Mouse (Mus musculus) spleen, postnatal 36 days (tissue): ENCODE measurements around the gene Bpnt1.
A peak's percentile ranks its signal among the peaks of the same experiment; 100 is the strongest.
"Not testable (repeated sequence)": the region's sequence is repeated elsewhere in the genome, so short reads cannot be mapped to it uniquely, and the experiment has no call there.

Experiments
- DNase-seq, 2 experiments: peaks; one replicate each; pipeline ENCODE4 v3.0.0; 2022; ENCODE audit warnings: low spot score in 2 of 2, mixed read lengths in 1 of 2

The Bpnt1 gene

DNA sequence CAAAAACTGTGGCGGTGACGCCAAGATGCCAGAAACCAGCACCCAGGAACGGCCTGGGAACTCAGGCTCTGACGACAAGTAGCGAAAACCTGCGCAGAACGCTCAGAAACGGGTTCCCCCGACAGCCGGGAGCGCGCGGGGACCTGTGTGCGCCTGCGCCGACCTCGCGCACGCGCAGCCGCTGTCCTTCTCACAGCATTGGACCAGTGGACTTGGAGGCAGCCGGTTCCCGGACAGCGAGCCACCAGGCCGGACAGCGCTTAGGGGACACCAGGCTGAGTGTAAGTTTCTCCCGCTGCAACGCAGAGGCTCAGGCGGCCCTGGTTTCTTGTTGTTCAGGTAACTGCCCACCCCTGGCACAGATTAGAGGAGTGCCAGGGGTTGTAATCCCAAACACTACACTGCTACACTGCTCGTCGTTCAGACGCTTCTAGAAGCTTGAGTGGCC, at the start of gene Bpnt1:
Gene Bpnt1 (plus strand): TSS at position 167 of the 448 bp plus-strand sequence.
- peak; percentile 81 to 83 for DNase-seq

DNA sequence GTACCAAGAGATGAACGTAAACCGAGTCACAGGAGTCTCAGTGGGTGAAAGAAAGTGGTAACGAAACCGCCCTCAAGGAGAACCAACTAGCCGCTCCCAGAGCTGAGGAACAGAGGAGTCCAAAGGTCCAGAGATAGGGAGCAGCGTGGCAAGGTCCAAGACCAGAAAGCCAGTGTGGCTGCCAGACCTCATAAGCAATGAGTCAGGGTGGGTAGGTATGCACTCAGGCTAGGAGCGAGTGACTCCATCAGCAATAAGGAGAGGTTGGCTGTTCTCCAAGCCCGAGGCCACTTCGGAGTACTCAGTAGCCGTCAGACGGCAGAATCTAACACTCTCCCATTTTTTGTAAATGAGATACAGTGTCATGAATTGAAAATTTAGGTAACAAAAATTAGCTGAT, 49.1 kb upstream of the Bpnt1 start:
- no peak for DNase-seq

DNA sequence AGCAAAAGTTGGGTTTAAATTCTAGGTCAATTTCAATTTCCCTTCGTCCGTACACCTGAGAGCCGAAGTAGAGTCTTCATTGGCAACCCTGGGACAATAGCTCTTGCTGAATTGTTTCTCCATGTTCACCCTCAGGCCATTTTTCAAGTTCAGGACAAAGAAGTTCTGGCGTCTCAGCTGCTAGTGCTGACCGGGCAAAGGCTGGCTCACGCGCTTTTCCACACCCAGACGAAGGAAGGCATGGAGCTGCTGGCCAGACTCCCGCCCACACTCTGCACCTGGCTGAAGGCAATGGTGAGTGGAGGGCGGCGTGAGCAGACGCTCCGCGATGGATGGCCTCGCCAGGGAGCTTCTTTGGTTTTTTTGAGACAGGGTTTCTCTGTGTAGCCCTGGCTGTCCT, 48.7 kb upstream of the Bpnt1 start:
- DNase-seq, result no peak

DNA sequence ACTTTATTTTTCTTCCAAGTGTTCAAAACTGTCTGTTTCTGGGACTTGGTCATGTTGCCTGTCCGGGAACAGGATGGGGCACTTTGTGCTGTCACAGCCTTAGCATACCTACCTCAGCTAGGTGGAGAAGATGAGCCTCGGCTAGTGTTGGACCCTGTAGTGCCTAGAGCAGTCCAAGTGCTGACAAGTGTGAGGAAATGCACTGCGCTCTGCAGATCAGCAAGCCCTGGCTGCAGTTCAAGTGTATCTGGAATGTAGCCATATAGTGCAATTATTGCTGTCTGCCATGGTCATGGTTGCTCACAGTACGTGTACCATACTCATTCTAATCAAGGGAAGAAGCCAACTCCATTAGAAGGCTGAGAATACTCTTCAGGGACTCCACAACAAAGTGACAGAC, 47.2 kb upstream of the Bpnt1 start:
- DNase-seq, result no peak

DNA sequence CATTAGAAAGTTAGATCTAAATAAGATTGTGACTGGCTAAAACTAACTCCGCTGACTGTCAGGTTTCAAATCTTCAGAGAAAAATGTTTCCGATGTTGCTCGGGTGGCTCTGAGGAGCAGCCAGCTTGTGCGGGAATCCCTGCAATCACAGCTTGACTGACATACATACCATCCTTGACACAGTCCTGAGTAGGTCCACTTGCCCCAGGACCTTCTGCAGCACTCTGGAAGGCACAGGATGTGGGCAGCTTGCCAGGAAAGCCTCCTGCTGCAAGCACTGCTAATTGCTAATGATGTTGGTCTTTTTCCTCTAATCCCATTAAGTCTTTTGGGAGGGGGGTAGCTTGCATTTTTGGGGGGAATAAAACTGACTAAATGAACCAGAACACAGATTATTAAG, 46.8 kb upstream of the Bpnt1 start:
- no peak for DNase-seq

DNA sequence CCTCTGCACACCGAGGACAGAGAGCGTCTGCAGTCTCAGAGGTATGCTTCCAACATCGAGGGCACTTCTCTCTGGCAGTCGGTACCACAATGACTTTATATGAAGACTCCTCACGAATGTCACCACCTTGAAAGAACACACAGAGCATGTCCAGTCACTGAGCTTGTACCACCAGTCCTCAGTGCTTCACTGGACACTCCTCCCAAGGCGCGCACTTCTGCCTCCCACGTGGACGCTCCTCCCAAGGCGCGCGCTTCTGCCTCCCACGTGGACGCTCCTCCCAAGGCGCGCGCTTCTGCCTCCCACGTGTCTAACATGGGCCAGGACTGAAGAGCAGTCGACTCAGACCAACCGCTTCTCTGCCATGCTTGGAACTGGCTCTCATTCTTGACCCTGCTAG, 44.9 kb upstream of the Bpnt1 start:
- DNase-seq, result no peak

DNA sequence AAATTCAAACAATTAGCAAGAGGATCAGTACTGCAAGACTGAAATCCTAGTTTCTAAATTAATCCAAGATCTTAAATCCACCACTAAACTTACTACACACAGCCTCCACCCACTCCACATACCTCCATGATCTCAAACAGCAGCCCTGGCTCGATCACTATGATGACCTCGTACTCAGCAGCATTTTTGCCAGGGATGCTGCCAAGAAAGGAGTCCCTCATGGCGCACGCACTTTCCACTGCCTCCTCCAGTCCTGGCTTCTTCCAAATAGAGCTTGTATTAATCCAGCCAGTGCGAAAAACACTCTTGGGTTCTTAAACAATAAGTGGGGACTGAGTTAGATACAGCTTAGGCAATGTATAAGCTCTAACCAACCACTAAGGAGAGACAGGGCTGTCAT, 42.7 kb upstream of the Bpnt1 start:
- no peak for DNase-seq

DNA sequence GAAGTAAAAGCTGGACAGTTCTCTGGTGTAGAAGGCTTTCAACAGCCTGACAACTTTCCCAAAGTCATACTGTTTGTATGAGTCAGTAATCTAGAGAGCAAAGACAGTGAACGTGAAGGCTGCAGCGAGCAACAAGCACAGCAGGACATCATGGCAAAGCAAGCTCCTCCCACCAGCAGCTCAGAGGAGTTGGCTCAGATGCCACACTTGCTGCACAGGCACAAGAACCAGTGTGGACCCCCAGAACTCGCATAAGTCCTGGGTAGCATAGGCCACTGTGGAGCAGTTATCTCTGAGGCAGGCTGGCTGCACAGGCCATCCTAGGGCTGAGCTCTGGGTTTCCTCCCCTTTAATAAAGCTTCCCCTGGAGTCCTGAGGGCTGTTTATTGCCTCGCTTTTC, 40.6 kb upstream of the Bpnt1 start:
- no peak for DNase-seq

DNA sequence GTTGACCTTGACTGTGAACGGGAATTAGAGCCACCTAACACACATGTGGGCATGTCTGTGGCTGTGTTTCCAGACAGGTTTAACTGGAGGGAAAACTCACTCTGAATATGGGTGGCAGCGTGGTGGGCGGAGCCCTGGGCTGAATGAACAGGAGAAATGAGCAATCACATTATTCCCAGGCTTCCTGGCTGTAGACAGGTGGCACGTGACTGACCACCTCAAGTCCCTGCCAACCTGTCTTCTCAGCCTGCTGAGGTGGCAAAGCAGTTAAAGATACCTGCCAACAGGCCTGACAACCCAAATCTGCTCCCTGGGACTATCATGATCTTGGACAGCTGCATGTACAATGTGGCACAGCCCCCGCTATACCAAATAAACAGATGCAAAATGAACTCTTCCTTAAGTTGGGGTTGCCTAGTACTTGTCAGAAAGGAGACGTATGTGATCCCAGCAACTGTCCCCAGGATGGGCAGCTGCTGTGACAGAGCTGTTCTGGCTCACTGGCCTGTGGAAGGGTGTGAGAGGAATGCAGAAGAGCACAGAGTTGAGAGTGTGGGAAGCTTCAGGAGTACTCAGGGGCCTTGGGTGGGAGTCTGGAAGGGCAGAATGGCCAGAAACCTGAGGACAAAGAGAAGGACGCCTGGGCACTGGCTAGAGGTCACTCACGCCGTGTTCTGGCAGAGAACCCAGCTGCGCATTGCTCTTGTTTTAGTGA, 39.1 kb upstream of the Bpnt1 start:
- DNase-seq, result no peak

DNA sequence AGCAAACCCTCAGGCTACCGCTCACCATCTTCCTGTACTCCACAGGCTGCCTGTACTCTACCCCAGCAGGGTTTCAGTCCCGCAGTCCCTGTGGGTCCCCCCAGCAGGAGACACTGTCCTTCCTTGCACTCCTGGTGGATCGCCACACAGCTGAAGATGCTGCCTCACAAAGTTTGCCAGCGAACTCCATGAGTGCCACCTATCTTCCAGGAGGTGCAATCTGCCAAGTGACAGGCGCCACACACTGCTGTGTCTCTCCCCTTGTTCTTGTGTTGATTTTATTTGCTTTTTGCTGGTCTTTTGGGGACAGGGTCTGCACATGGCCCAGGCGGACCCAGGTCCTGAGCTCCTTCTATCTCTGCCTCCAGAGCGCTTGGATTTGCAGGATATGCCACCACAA, 35.1 kb upstream of the Bpnt1 start:
- DNase-seq, result no peak

DNA sequence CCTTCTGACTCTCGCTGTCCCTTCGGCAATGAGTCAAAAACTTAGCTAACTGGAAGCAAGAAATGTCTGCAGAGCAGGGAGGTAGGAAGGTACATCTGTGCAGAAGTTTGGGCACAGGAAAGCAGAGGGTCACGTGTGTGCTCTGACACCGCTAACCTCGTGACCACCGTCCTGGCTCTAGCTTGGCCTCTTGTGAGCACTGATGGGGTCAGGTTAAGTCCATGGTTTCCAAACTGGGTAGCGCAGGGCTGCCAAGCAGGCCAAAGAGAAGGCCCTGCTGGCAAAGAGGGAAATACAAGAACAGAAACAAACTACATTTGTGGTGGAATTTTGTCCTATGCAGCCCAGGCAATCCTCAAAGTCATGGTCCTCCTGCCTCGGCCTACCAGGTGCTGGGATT, 33.5 kb upstream of the Bpnt1 start:
- no peak for DNase-seq

DNA sequence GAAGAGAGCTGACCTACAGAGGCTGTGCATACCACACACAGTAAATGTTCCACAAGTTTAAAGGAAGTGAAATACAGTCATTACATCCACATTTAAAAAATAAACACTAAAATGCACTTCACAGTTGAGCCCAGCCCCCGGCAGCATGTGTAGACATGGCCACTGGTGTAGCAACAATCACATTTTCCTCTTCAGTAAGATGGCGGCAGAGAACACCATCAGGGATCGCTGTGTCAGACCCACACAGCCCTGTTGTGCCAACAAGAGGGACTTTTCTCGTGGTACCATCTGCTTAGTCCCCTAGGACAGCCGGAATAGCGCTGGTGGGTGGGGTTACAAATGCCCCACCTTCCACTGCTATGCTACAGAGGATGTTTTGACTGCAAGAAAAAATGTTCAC, 29.1 kb upstream of the Bpnt1 start:
- no peak for DNase-seq

DNA sequence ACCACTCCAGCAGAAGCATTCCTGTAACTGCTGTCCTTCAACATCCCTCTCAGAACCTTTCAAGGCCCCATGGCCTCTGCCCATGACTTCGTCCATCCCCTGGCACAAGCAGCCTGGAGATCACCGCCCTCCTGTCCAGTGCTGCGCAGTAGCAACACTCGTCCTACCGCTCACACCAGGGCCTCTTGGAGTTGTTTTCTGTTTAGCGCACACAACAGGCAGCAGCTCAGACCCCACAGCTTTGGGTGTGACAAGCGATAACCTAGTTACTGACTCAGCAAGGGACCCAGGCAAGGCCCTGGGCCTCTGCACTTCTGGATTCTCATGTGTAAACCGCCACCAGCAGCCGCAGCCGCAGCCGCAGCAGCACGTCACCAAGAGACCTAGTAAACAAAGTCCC, 25.1 kb upstream of the Bpnt1 start:
- DNase-seq, result no peak

DNA sequence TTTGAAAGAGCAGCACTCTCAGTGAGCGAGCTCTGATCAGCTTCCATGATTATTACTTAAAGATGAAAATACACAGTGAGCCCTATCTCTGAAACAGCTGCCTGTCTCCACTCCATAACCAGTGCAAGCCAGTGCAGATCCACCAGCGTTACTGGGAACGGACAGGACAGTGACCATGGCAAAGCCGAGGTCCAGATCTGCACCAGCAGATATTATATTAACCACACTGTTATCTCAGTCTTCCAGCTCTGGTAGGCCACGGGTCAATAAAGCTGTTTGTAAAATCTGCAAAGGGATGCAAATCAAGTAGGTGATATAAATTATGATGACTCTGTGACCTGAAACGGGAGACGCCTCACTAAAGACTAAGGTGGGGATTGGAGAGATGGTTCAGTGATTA, 24.3 kb upstream of the Bpnt1 start:
- DNase-seq, result no peak

DNA sequence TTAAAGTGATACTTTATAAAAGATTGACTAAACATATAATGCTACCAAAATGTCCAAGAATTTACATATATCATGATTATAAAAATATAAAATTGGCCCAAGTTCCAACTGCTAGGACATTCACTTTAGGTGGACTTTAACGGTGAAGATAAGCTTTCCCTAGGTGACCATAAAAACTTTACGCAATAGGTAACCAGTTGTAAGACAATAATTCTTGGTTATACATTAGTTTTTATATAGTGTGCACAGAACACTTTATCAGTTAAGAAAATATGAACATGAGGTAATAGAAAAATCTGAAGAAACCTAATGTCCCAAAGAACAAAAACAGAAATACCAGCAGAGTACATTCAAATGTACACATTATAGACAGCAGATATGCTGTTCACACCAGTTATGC, 23.6 kb upstream of the Bpnt1 start:
- DNase-seq, result no peak

DNA sequence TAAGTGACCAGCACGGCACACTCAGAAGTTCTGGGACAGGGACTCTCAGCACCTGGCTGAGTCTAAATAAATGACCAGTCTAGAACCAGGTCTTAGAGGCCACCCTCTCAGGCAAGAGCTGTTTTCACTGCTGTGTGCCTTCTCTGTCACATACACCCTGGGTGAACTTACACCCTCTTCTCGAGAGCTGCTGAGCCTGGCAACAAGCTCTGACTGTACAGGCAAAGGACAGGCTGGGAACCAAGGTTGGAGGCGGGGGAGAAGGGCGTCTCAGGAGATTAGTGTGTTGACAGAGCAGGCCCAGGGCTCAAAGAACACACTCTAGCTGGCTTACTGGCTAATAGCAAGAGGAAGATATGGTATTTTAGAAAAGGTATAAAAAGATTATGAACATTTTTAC, 23.0 kb upstream of the Bpnt1 start:
- no peak for DNase-seq

DNA sequence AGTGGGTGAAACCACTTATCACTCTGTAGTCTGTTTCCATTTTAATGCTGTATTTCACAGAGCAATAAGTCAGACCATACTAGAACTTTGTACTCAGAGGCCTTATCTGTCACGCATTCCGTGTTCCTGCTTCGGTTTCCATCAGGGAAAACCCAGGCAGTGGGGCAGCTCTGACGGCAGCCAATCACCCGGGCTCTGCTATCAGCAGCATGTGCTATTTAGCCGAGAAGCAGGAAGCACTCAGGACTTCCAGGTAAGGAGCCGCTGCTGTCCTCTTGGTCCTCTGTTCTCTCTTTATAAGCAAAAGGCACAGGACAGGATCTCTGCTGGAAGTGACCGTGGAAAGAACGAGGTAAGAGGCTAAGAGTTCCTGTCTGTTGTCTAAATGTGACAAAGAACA, 20.0 kb upstream of the Bpnt1 start:
- no peak for DNase-seq

DNA sequence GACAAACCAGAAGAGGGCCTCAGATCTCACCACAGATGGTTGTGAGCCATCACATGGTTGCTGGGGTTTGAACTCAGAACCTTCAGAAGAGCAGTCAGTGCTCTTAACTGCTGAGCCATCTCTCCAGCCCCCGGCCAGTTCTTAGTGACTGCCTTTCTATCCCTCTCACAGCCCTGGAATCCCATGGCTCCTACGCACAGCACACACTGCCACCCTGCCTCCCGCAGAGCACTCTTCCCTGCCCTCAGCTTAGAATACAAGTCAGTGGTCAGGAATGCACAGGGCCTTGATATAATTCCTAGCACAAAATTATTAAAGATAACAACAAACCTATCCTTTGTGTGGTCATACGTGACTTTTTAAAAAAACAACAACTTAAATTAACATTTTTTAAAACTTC, 17.4 kb upstream of the Bpnt1 start:
- no peak for DNase-seq

DNA sequence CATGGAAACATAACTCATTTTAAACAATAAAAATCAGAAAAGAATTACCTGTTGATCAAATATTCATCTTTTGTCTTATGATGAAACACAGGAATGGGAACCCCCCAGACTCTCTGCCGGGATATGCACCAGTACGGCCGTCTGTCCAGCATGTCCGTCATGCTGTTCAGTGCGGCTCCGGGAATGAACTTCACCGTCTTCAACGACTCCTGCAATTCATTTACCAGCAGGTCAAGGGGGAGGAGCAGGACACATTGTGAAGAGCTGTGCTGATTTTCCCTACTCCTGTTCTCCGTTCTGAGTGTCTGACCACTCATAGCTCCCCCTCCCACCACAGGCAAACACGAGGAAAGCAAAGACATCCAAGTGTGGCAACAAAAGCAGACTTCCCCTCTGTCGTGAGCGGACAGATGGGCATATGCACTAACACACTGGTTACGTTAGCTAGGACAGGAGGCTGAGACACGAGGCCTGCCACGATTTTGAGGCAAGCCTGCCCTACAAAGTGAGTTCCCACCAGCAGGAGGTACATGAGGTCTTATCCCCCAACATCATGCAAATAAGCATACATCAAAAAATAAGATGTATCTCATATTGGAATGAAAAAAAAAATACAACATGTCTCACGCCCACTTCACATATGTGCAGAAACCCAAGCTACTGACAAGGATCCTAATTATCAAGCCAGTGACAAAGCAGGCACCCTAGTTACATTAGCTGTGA, 15.9 kb upstream of the Bpnt1 start:
- no peak for DNase-seq

DNA sequence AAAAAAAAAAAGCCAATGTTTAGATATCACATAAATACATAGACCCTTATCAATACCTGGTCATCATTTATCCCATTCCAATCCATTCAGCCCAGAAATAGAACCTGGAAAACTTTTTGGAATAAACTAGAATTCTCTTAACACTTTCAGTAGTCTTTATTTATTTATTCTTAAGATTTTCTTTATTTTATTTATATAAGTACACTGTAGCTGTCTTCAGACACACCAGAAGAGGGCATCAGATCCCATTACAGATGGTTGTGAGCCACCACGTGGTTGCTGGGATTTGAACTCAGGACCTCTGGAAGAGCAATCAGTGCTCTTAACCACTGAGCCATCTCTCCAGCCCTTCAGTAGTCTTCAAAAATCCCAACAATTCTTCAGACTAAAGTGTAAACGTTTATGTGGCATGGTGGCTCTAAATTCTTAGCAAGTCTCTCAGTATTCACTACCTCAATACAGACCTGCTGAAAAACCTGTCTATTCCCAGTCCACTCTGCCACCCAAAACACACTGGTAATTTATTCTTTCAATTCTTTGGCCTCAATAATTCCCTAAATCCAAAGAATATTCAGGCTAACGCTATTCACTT, 4.1 kb upstream of the Bpnt1 start:
- not testable (repeated sequence) for DNase-seq

DNA sequence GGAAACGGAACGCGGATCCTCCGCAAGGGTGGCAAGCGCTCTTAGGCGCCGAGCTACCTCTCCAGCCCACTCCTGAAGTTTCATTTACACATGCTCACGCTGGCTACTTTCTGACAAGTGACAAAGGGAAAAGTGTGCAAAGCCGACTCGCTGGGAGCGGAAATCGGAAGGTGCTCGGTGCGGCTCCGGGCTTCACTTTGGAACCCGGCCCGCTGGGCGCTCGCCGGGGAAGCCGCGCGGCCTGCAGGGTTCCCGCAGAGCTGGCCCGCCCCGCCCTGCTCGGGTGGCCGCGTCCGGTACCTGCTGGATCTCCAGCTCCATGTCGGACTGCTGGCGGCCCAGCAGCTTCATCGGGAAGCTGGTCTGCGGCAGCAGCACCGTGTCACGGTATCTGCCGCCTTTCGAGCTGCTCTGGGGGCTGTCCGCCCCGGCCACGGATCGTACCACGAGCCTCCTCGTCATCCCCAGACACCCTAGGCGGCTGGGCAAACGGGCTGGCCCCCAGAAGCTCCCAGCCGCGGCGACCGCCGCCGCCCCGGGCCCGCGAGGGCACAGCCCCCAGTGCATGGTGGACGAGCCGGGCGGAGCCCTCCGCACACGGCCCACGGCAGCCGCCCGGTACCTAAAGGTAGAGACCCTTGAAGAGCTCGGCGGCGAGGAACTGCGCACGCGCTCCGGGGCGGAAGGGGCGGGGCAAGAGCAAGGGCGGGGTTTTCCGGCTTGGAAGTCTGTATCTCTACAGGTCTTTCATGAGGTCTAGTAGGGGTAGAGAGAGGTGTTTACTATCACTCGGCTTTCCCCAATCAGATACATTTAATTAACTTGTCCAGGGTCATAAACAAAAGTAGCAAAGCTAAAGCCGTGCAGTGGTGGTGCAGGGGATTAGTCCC, 3.0 kb upstream of the Bpnt1 start, which contains the start of gene Iars2:
Gene Iars2 (minus strand): TSS at position 676 of the 890 bp plus-strand sequence.
- peak; percentile 89 to 91 for DNase-seq

DNA sequence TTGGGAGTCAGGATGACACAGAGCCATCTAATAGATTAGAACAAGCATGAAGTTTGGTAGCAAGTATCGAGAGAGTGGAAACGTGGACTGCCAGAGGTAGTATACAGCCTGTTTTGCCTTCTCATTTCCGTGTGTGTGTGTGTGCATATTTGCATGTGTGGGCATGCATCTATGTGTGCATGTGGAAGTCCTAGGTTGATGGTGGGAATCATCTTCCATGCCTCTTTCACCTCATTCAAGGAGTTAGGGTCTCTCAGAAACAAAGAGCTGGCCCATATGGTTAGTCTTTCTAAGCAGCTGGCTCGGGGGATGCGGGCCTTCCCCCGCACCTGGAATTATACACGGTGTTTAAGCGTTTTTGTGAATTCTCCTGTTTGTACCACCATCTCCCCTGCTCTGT, 2.1 kb upstream of the Bpnt1 start:
- no peak for DNase-seq
